Mouse (Mus musculus) liver, adult 2 months (tissue): ENCODE results near the gene Prpf4.

Experiments used
- CTCF ChIP-seq: fragments of 200-500 bp; IDR thresholded peaks from 2 replicates; pipeline ENCODE4 v1.5.1; 2011; ENCODE audit warnings: low read depth, low read length, control low read depth
- POLR2A ChIP-seq: fragments of 200-500 bp; IDR thresholded peaks from 2 replicates; pipeline ENCODE4 v1.6.1; 2011; ENCODE audit warnings: low read length, control low read depth; ENCODE audit not compliant: insufficient read depth; ENCODE audit errors: extremely low read depth

DNA sequence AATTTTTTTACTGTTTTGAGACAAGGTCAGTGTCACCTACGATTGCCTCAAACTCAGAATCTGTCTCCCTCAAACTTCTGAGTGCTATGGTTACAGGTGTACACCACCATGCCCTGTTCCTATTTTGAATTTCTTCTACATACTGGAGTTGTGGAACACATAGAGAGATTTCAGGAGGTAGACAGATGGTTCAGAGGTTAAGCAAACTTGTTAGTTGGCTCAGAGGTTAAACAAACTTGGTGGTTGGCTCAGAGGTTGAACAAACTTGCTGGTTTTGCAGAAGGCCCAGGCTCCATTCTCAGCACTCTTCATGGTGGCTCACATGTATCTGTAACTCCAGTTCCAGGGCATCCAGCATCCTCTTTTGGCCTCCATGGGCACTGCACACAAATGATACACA, 24.4 kb upstream of the Prpf4 start:
- TF ChIP-seq CTCF (no peak), POLR2A (no peak)
